Mouse (Mus musculus) frontal cortex, postnatal 36 days (tissue): ENCODE measurements around the gene Tpcn1.
A peak's percentile ranks its signal among the peaks of the same experiment; 100 is the strongest.

Experiments
- DNase-seq, 2 experiments: peaks; one replicate each; pipeline ENCODE4 v3.0.0; 2022; ENCODE audit warnings: low spot score in 2 of 2

The Tpcn1 gene

GRCm38 (mm10) chr5:120588569-120589094 lies at the start of gene Tpcn1, which contains the start of gene Iqcd:
Gene Tpcn1, minus strand, starts transcription at chr5:120588673.
Gene Iqcd, plus strand, starts transcription at chr5:120589016.
- peak; percentile 98 to 99 for DNase-seq

- DNase-seq: no peak
These were observed 47.2 kb upstream of the Tpcn1 start for GRCm38 (mm10) chr5:120635633-120636032.

GRCm38 (mm10) chr5:120634860-120635259 lies 46.4 kb upstream of the Tpcn1 start:
- DNase-seq: no peak

- no peak for DNase-seq
These were observed 45.7 kb upstream of the Tpcn1 start, which contains the start of gene Cfap73 for GRCm38 (mm10) chr5:120634131-120634530. Gene Cfap73, minus strand, starts transcription at chr5:120634235.

- no peak for DNase-seq
These were observed 43.4 kb upstream of the Tpcn1 start for GRCm38 (mm10) chr5:120631892-120632291.

GRCm38 (mm10) chr5:120631128-120631527 lies 42.7 kb upstream of the Tpcn1 start:
- no peak for DNase-seq

- DNase-seq: no peak
These were observed 40.2 kb upstream of the Tpcn1 start for GRCm38 (mm10) chr5:120628624-120629023.

- DNase-seq: no peak
These were observed 39.2 kb upstream of the Tpcn1 start for GRCm38 (mm10) chr5:120627515-120628300.

- no peak for DNase-seq
These were observed 37.9 kb upstream of the Tpcn1 start for GRCm38 (mm10) chr5:120626399-120626798.

- no peak for DNase-seq
These were observed 36.0 kb upstream of the Tpcn1 start for GRCm38 (mm10) chr5:120624427-120624826.

GRCm38 (mm10) chr5:120622198-120622851 lies 33.9 kb upstream of the Tpcn1 start:
- DNase-seq: no peak

- DNase-seq: peak in 1 of 2 experiments; percentile 50
These were observed 33.3 kb upstream of the Tpcn1 start for GRCm38 (mm10) chr5:120621846-120622197.

- peak; percentile 41 to 54 for DNase-seq
These were observed 32.7 kb upstream of the Tpcn1 start for GRCm38 (mm10) chr5:120621078-120621765.

GRCm38 (mm10) chr5:120620375-120621077 lies 32.1 kb upstream of the Tpcn1 start:
- DNase-seq: peak; percentile 89

- peak; percentile 66 to 72 for DNase-seq
These were observed 30.7 kb upstream of the Tpcn1 start for GRCm38 (mm10) chr5:120619201-120619600.

- no peak for DNase-seq
These were observed 30.3 kb upstream of the Tpcn1 start for GRCm38 (mm10) chr5:120618778-120619177.

- DNase-seq: no peak
These were observed 27.4 kb upstream of the Tpcn1 start for GRCm38 (mm10) chr5:120615903-120616302.

GRCm38 (mm10) chr5:120612822-120613604 lies 24.5 kb upstream of the Tpcn1 start:
- peak; percentile 100 for DNase-seq

GRCm38 (mm10) chr5:120612442-120612821 lies 24.0 kb upstream of the Tpcn1 start, which contains the start of the genes Rita1 and Ddx54:
Gene Rita1, minus strand, starts transcription at chr5:120612589.
Gene Ddx54, plus strand, starts transcription at chr5:120612739.
- peak; percentile 100 for DNase-seq

GRCm38 (mm10) chr5:120611416-120611815 lies 22.9 kb upstream of the Tpcn1 start:
- DNase-seq: no peak

GRCm38 (mm10) chr5:120610906-120611305 lies 22.4 kb upstream of the Tpcn1 start:
- DNase-seq: no peak
